Mouse (Mus musculus): ENCODE measurements around the gene Prkca.

DNA sequence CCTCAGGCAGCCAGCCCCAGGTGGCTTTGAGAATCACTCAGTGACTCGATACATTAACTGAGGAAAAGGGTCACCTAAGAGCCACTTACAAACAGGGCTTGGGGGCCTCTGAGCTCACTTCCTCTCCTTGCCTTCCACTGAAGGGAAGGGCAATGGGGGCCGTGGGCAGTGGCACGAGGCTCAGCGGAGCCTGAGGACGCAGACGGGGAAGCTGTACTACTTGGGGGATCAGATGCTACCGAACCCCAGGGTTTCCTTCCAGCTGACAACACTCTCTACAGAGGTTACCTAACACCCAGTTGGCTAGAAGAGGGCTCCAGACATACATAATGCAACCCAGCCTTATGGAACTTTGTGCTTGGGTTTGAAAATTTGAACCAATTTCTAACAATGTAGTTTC, 302.1 kb downstream of the Prkca start:
- TF ChIP-seq POLR2A (IDR thresholded peaks at IDR 0.05; ENCODE audit: insufficient read depth, low read depth, low read length) (no peak), CTCF (IDR thresholded peaks at IDR 0.05) (no peak), EP300 (IDR thresholded peaks at IDR 0.05; ENCODE audit: insufficient read depth, low read depth, low read length) (no peak)

Measured in heart, adult 2 months (tissue).